ENCODE assay signal across 8 mouse cellular contexts in genomic region chr2:160619831-160620230, GRCm38 (mm10). TPM values are rescaled to one million over a fixed set of nuclear protein-coding genes. Genes with fewer than 3 reads are reported as not detected.
DNase-seq lines count a peak whose midpoint lies in the region; ATAC-seq and TF ChIP-seq lines count a peak whose summit lies in the region.

No protein-coding gene starts in this region.

- H3K36me3 ChIP-seq in C2C12 (ENCODE audit: control insufficient read depth, insufficient read depth) = no peaks in the 10 kb centered on the region

- H3K27me3 ChIP-seq in C2C12 (ENCODE audit: control insufficient read depth, insufficient read depth, insufficient read length) = no peaks in the 10 kb centered on the region

- peak; percentile 23; the same call in 1 of the 2 replicates for ATAC-seq in megakaryocyte, adult 5-6 weeks (ENCODE audit: poor library complexity, severe bottlenecking)

- no peaks in the 10 kb centered on the region for H3K79me2 ChIP-seq in C2C12 (ENCODE audit: control insufficient read depth, insufficient read depth)

- peak; percentile 84 for DNase-seq in adrenal gland, adult 2 months
- peak; percentile 88 to 90 for DNase-seq in heart, adult 9 months (ENCODE audit: low spot score in 2 of 2)
- DNase-seq in kidney, postnatal 14 days = peak; percentile 77
- no peak for DNase-seq in embryo, embryonic 10 days (ENCODE audit: low spot score)
- no peak for DNase-seq in cerebellum, adult 11 months
- no peak for DNase-seq in thymus, postnatal 10 days (ENCODE audit: low spot score in 2 of 2)

- no peaks in the 10 kb centered on the region for H3K79me3 ChIP-seq in C2C12 (ENCODE audit: low read depth)

- no peak for TF ChIP-seq CTCF in C2C12 (IDR thresholded peaks at IDR 0.05; ENCODE audit: control insufficient read depth, insufficient read depth, insufficient read length)

- peak overlapping the region; percentile 6 for H3ac ChIP-seq in C2C12 (ENCODE audit: control insufficient read depth, insufficient read length, low read depth)

- H3K4me3 ChIP-seq in C2C12 (ENCODE audit: insufficient read depth, poor library complexity, severe bottlenecking) = no peak overlapping the region

TF ChIP-seq in C2C12, 6 proteins besides CTCF, POLR2A, EP300 and RAD21:
- TF ChIP-seq USF1 (IDR thresholded peaks at IDR 0.05; ENCODE audit: low read depth) (peak; percentile 83), MYOG (IDR thresholded peaks at IDR 0.05; ENCODE audit: control insufficient read depth, extremely low read depth, insufficient read length) (no peak), MAX (IDR thresholded peaks at IDR 0.05) (peak; percentile 21), CEBPB (IDR thresholded peaks at IDR 0.05; ENCODE audit: low read depth) (peak; percentile 37), MYOD1 (IDR thresholded peaks at IDR 0.05; ENCODE audit: control insufficient read depth, insufficient read length, low read depth) (no peak), FOSL1 (IDR thresholded peaks at IDR 0.05; ENCODE audit: insufficient read depth, low read length, poor library complexity, severe bottlenecking) (no peak)

RNA-seq across cellular contexts. Expression of gene Top1, which starts 25.9 kb away (rescaled TPM):
- polyA plus RNA-seq in C2C12 (2012; fragmentation: generic; extraction: Trizol) = 21.5 TPM
- 100 to 1,000 TPM in 1 of 2 experiments, 10 to 100 TPM in 1; 61.4 to 104 TPM for total RNA-seq in adrenal gland, adult 2 months (2021)
- 46.1 and 66.4 TPM in 2 replicates for polyA plus RNA-seq in adrenal gland, adult 2 months (2012; rRNA removed)
- 70.9 and 75.9 TPM in 2 replicates for total RNA-seq in megakaryocyte, adult 5-6 weeks (2015)
- total RNA-seq in megakaryocyte, adult 5-6 weeks (2017) = 99.2 and 125 TPM in 2 replicates

Comparison
In these comparisons a context has a peak if more than half of its experiments do, and no peak if none do; other contexts are left out.
1. DNase-seq: peak in adrenal gland, adult 2 months (single experiment), heart, adult 9 months (2 of 2) and kidney, postnatal 14 days (single experiment); none in embryo, embryonic 10 days (single experiment), cerebellum, adult 11 months (single experiment) and thymus, postnatal 10 days (0 of 2).